Mouse (Mus musculus): Measurements from ENCODE around the gene Jmy.

DNA sequence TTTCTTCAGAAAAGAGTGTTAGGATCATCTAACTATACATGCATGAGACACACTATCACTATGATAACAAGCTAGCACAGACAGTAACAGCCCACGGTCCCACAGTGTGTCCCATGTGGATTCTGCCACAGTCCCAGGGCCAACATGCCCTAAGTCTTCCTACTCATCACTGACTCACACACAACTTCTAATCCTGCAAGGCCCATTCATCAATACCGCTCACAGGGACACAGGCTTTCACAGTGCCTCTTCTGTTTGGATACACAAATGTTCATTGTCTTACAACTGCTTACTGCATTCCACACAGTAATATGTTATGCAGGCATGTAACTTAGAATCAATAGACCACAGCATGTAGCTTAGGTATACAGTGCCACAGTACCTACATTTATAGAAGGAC lies 11.1 kb downstream of the Jmy start:
- TF ChIP-seq CTCF (IDR thresholded peaks at IDR 0.05; ENCODE audit: low read depth) = no peak
- no peak for TF ChIP-seq EP300 (IDR thresholded peaks at IDR 0.05; ENCODE audit: low read depth)

All from heart, postnatal 0 days (tissue).